Mouse (Mus musculus) limb, embryonic 14.5 days (tissue): ENCODE measurements around the gene Col18a1. TPM values are rescaled to one million over a fixed set of nuclear protein-coding genes. Genes with fewer than 3 reads are reported as not detected.

Experiments
- ATAC-seq: fragments of 200-750 bp; cut with Nextera tagmentation; 2 replicates; pipeline ENCODE4 v1.8.0; 2017; ENCODE audit warnings: low read depth, moderate number of reproducible peaks, moderate TSS enrichment; ENCODE audit not compliant: low FRiP score
- DNase-seq: peaks from one replicate; pipeline ENCODE4 v3.0.0-alpha.2; 2015; ENCODE audit warnings: low spot score
- H3K27ac ChIP-seq: fragments of 300-500 bp; sonication (generic); replicated peaks from 2 replicates; pipeline ENCODE4 v1.5.1; 2014; ENCODE audit warnings: low read depth, mild to moderate bottlenecking, low read length, moderate library complexity, mixed read lengths
- H3K27me3 ChIP-seq: fragments of 300-500 bp; sonication (generic); 2 replicates; pipeline ENCODE4 v1.6.1; 2014; ENCODE audit warnings: low read length, mixed read lengths; ENCODE audit not compliant: control insufficient read depth, insufficient read depth
- H3K36me3 ChIP-seq: fragments of 300-500 bp; sonication (generic); 2 replicates; pipeline ENCODE4 v1.6.1; 2014; ENCODE audit warnings: mild to moderate bottlenecking, low read length, moderate library complexity, mixed read lengths; ENCODE audit not compliant: control insufficient read depth, insufficient read depth
- H3K4me1 ChIP-seq: fragments of 300-500 bp; sonication (generic); 2 replicates; pipeline ENCODE4 v1.6.1; 2014; ENCODE audit warnings: antibody characterized with exemption, low read length, mixed read lengths; ENCODE audit not compliant: control insufficient read depth, insufficient read depth
- H3K4me2 ChIP-seq: fragments of 300-500 bp; sonication (generic); replicated peaks from 2 replicates; pipeline ENCODE4 v1.6.1; 2014; ENCODE audit warnings: low read depth, mild to moderate bottlenecking, low read length, moderate library complexity; ENCODE audit not compliant: severe bottlenecking
- H3K4me3 ChIP-seq: fragments of 300-500 bp; sonication (generic); replicated peaks from 2 replicates; pipeline ENCODE4 v1.5.1; 2014; ENCODE audit warnings: low read length
- H3K9ac ChIP-seq: fragments of 300-500 bp; sonication (generic); 2 replicates; pipeline ENCODE4 v1.6.1; 2014; ENCODE audit warnings: mild to moderate bottlenecking, low read depth, low read length, moderate library complexity; ENCODE audit not compliant: severe bottlenecking
- H3K9me3 ChIP-seq: fragments of 300-500 bp; sonication (generic); 2 replicates; pipeline ENCODE4 v1.6.1; 2016; ENCODE audit warnings: low read length; ENCODE audit not compliant: control insufficient read depth
- POLR2A ChIP-seq: fragments of 200-500 bp; IDR thresholded peaks from 2 replicates; pipeline ENCODE4 v1.8.0; 2012; ENCODE audit warnings: inconsistent platforms, mild to moderate bottlenecking, moderate library complexity, borderline replicate concordance; ENCODE audit not compliant: insufficient read depth, insufficient read length; ENCODE audit errors: extremely low read depth
- WGBS: fragments of 180-500 bp; shearing (Covaris S2); extraction: QIAGEN DNeasy Blood & Tissue Kit; methylation state at CpG from one replicate; pipeline ENCODE4 v1.1.7; 2014; 5-methylcytosine and 5-hydroxymethylcytosine counted together
- polyA plus RNA-seq, 2 experiments: library from polyadenylated mRNA; depleted of rRNA in 1 of 2; stranded (reverse) in 1 of 2; unstranded in 1 of 2; fragments of >200 nt; fragmentation: Nextera tagmentation in 1 of 2; extraction: Ambion mirVana in 1 of 2; gene quantifications; 2 replicates each; pipeline versions ENCODE4 v1.2.1 to v1.2.3; 2012 to 2014

Col18a1 gene
- polyA plus RNA-seq, 2 experiments: 66.4 to 77.8 TPM

DNA sequence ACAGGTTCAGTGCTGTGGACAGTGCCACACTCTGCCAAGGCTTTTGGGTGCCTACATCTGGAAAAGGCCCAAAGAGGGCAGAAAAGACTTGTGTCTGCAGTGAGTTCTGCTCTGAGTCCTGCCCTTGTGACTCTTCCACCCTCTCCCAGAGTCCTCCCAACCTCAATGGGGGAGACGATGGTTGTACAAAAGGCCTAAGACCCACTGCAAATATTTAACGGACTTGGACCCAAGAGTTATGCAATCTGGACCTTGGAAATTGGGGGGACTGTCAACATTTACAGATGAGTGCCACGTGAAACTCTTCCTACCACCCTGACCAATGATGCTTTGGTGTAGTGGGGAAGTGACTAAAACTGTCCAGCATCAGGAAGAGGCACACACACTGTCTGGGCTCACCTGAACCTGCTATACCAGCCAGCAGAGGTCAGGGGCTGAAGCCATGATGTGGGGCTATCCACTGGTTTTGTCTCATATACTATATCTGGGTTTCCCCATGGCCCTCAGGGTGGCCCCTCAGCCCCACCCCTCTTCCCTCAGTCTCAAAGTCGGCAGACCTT is 74.7 kb downstream of the Col18a1 start:
- Histone ChIP-seq H3K9me3 (0 out of 2 replicates have a peak, but pooled peaks cover 8% of the 10 kb centered on the region), H3K27ac (no peak overlapping the region), H3K36me3 (peaks cover 7% of the 10 kb centered on the region; the same call in 1 of the 2 replicates), H3K27me3 (no peaks in the 10 kb centered on the region), H3K9ac (no peak overlapping the region), H3K4me1 (no peaks in the 10 kb centered on the region), H3K4me3 (no peak overlapping the region), H3K4me2 (no peak overlapping the region)
- no peak for DNase-seq
- no peak for TF ChIP-seq POLR2A
- ATAC-seq: no peak
- WGBS: 86% methylated on average over 4 of the region's 4 CpGs

DNA sequence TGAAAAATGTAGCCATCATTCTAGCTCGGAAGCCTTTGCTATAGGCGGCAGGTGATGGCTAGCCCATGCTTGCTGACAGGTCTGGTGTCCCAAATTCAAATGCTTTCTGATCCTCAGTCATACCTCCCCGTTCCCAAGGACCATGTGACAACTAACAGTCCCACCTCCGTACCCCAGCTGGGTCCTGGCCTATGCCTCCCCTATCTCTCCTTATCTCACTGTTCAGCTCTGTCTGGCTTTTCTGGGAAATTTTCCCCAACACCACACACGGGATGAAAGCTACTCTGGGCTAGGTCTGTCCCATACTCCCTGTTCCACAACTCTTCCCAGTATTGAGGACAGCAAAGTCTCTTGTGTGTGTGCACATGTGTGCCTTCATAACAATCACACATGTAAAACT is 76.3 kb downstream of the Col18a1 start:
- no peak for DNase-seq
- ATAC-seq: no peak
- Histone ChIP-seq H3K36me3 (peaks cover 7% of the 10 kb centered on the region; the same call in 1 of the 2 replicates), H3K27ac (no peak overlapping the region), H3K9ac (no peak overlapping the region), H3K27me3 (no peaks in the 10 kb centered on the region), H3K4me1 (no peaks in the 10 kb centered on the region), H3K4me2 (no peak overlapping the region), H3K4me3 (no peak overlapping the region), H3K9me3 (0 out of 2 replicates have a peak, but pooled peaks cover 8% of the 10 kb centered on the region)
- no peak for TF ChIP-seq POLR2A
- 80% methylated on average over 5 of the region's 5 CpGs for WGBS

- Histone ChIP-seq H3K27me3 (no peaks in the 10 kb centered on the region), H3K4me2 (no peak overlapping the region), H3K9me3 (0 out of 2 replicates have a peak, but pooled peaks cover 8% of the 10 kb centered on the region), H3K27ac (no peak overlapping the region), H3K9ac (no peak overlapping the region), H3K36me3 (peaks cover 7% of the 10 kb centered on the region; the same call in 1 of the 2 replicates), H3K4me1 (no peaks in the 10 kb centered on the region), H3K4me3 (no peak overlapping the region)
- TF ChIP-seq POLR2A: no peak
- no peak for ATAC-seq
- DNase-seq: peak; percentile 32
- 60% methylated on average over 8 of the region's 8 CpGs for WGBS
These were observed 77.0 kb downstream of the Col18a1 start for GRCm38 (mm10) chr10:77089336-77089735.

DNA sequence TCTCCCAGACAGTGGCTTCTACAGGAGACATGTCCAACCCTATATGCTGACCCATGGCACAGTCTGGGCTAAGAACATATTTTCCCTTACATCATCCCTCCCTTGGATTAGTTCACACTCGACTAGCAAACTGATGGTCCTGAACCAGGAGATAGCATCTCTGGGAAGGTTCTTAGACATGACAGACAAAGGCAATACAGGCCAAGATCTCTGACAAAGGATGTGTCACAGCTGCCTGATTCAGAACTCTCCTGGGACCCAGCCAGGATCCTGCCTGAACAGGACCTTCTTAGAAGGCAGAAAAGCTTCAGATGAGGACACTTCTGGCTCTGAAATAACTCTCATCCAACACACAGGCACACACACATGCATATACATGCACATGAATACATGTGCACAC is 81.8 kb downstream of the Col18a1 start:
- Histone ChIP-seq H3K36me3 (peaks cover 7% of the 10 kb centered on the region; the same call in 1 of the 2 replicates), H3K4me2 (no peak overlapping the region), H3K9me3 (no peaks in the 10 kb centered on the region), H3K4me3 (no peak overlapping the region), H3K4me1 (no peaks in the 10 kb centered on the region), H3K9ac (no peak overlapping the region), H3K27me3 (no peaks in the 10 kb centered on the region), H3K27ac (no peak overlapping the region)
- TF ChIP-seq POLR2A: no peak
- DNase-seq (no peak), ATAC-seq (no peak)
- 79% methylated on average over 1 of the region's 1 CpGs for WGBS

DNA sequence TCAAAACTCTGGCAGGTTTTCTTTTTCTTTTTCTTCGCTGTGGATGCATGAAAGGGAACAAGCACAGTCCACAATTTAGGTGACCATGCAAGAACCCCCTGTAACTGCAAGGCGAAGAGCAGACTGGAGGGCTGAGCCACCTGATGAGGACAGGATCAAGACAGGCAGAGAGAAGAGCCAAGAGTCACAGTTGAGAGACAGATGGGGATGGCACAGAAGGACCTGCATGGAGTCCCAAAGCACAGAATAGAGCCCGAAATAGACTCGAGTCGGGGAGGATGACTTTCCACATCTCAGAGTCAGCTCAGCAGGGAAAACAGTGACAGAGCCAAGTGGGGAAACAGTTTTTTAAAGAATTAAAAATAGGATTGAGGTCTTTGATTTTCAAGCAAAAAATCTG is 83.4 kb downstream of the Col18a1 start:
- Histone ChIP-seq H3K4me2 (no peak overlapping the region), H3K9ac (no peak overlapping the region), H3K27me3 (no peaks in the 10 kb centered on the region), H3K27ac (no peak overlapping the region), H3K4me3 (no peak overlapping the region), H3K36me3 (peaks cover 10% of the 10 kb centered on the region; the same call in 1 of the 2 replicates), H3K9me3 (no peaks in the 10 kb centered on the region), H3K4me1 (no peaks in the 10 kb centered on the region)
- DNase-seq (no peak), ATAC-seq (no peak)
- WGBS: 78% methylated on average over 5 of the region's 5 CpGs
- TF ChIP-seq POLR2A: no peak
